Mouse (Mus musculus): Measurements from ENCODE around the gene Sema4b. TPM values are rescaled to one million over a fixed set of nuclear protein-coding genes. Genes with fewer than 3 reads are reported as not detected.

Gene Sema4b
- polyA plus RNA-seq, 1 experiment from 2014 or later = 27.0 TPM

- Histone ChIP-seq H3K4me2 (no peak overlapping the region), H3K36me3 (replicated peaks) (no peaks in the 10 kb centered on the region), H3K9me3 (no peaks in the 10 kb centered on the region), H3K27me3 (replicated peaks) (no peaks in the 10 kb centered on the region), H3K4me3 (no peak overlapping the region), H3K4me1 (no peaks in the 10 kb centered on the region), H3K9ac (no peak overlapping the region), H3K27ac (no peak overlapping the region)
- no peak for ATAC-seq (replicated peaks)
- WGBS = 94% methylated on average over 6 of the region's 6 CpGs
These were observed 7.3 kb upstream of the Sema4b start for GRCm38 (mm10) chr7:80179327-80179726.

GRCm38 (mm10) chr7:80179790-80180189 is 6.9 kb upstream of the Sema4b start:
- Histone ChIP-seq H3K27me3 (replicated peaks) (no peaks in the 10 kb centered on the region), H3K9me3 (no peaks in the 10 kb centered on the region), H3K4me3 (no peak overlapping the region), H3K9ac (no peak overlapping the region), H3K27ac (no peak overlapping the region), H3K4me2 (no peak overlapping the region), H3K36me3 (replicated peaks) (no peaks in the 10 kb centered on the region), H3K4me1 (no peaks in the 10 kb centered on the region)
- 86% methylated on average over 6 of the region's 6 CpGs for WGBS
- ATAC-seq (replicated peaks) = no peak

DNA sequence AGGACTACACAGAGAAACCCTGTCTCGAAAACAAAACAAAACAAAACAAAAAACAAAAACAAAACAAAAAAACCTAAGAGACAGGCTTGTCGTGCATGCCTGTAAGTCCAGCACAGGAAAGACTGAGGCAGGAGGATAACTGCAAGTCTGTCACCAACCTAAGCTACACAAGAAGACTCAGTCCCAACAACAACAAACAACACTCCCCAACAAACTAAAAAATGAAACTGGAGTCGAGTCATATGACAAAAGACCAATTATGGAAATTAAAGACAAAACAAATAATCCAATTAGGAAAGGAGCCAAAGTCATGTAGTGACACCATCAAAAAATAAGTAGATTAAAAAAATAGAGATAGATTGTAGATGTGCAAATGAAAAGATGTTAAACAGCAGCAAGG is 6.4 kb upstream of the Sema4b start:
- no peaks in the 10 kb centered on the region for H3K27me3 ChIP-seq (replicated peaks)
- no peaks in the 10 kb centered on the region for H3K9me3 ChIP-seq
- ATAC-seq (replicated peaks) = no peak
- no peak overlapping the region for H3K9ac ChIP-seq
- no peak overlapping the region for H3K27ac ChIP-seq
- no peaks in the 10 kb centered on the region for H3K4me1 ChIP-seq
- 73% methylated on average over 3 of the region's 3 CpGs for WGBS
- H3K4me3 ChIP-seq = no peak overlapping the region
- no peaks in the 10 kb centered on the region for H3K36me3 ChIP-seq (replicated peaks)
- H3K4me2 ChIP-seq = no peak overlapping the region

GRCm38 (mm10) chr7:80181078-80181477 is 5.6 kb upstream of the Sema4b start:
- Histone ChIP-seq H3K4me2 (no peak overlapping the region), H3K36me3 (replicated peaks) (no peaks in the 10 kb centered on the region), H3K27ac (no peak overlapping the region), H3K27me3 (replicated peaks) (no peaks in the 10 kb centered on the region), H3K9me3 (no peaks in the 10 kb centered on the region), H3K9ac (no peak overlapping the region), H3K4me1 (peaks cover 3% of the 10 kb centered on the region), H3K4me3 (no peak overlapping the region)
- WGBS = 89% methylated on average over 2 of the region's 2 CpGs
- no peak for ATAC-seq (replicated peaks)

DNA sequence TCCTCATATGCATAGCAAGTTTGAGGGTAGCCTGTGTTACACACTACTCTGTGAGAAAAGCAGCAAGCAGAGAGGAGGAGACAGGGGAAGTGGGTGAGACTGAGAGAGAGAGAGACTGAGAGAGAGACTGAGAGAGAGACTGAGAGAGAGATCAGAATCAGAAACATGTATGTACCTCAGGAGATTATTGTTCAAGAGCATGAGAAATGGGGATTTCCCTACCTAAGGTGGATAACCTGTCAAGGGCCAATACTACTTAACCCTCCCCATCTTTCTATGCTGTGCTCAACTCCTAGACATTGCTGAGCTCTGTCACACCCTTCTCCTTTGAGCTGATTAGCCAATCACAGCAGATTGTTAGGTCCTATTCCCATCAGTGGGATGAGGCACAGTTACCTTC is 4.5 kb upstream of the Sema4b start:
- Histone ChIP-seq H3K27ac (no peak overlapping the region), H3K9ac (no peak overlapping the region), H3K9me3 (no peaks in the 10 kb centered on the region), H3K4me2 (no peak overlapping the region), H3K4me3 (no peak overlapping the region), H3K27me3 (replicated peaks) (no peaks in the 10 kb centered on the region), H3K36me3 (replicated peaks) (no peaks in the 10 kb centered on the region), H3K4me1 (peaks cover 8% of the 10 kb centered on the region)
- ATAC-seq (replicated peaks) = no peak

- Histone ChIP-seq H3K4me1 (peaks cover 21% of the 10 kb centered on the region), H3K9me3 (no peaks in the 10 kb centered on the region), H3K27me3 (replicated peaks) (no peaks in the 10 kb centered on the region), H3K36me3 (replicated peaks) (no peaks in the 10 kb centered on the region), H3K9ac (no peak overlapping the region), H3K4me3 (no peak overlapping the region), H3K27ac (no peak overlapping the region), H3K4me2 (no peak overlapping the region)
- WGBS = 94% methylated on average over 1 of the region's 1 CpGs
- ATAC-seq (replicated peaks) = no peak
These were observed 3.2 kb upstream of the Sema4b start for GRCm38 (mm10) chr7:80183466-80183865.

DNA sequence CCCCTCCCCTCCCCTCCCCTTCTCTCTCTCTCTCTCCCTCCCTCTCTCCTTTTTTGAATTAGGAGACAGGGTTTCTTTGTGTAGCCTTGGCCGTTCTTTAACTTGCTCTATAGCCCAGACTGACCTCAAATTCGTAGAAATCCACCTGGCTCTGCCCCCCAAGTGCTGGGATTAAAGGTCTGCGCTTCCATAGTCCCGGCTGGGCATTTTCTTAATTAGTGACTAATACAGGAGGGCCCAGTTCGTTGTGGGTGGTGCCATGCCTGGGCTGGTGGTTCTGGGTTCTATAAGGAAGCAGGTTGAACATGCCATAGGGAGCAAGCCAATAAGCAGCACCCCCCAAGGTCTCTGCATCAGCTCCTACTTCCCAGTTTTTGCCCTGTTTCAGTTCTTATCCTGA is 2.7 kb upstream of the Sema4b start:
- ATAC-seq (replicated peaks) = no peak
- Histone ChIP-seq H3K9me3 (no peaks in the 10 kb centered on the region), H3K4me1 (peaks cover 26% of the 10 kb centered on the region), H3K27ac (no peak overlapping the region), H3K36me3 (replicated peaks) (no peaks in the 10 kb centered on the region), H3K9ac (no peak overlapping the region), H3K27me3 (replicated peaks) (no peaks in the 10 kb centered on the region), H3K4me2 (no peak overlapping the region), H3K4me3 (no peak overlapping the region)
- 55% methylated on average over 4 of the region's 5 CpGs for WGBS

DNA sequence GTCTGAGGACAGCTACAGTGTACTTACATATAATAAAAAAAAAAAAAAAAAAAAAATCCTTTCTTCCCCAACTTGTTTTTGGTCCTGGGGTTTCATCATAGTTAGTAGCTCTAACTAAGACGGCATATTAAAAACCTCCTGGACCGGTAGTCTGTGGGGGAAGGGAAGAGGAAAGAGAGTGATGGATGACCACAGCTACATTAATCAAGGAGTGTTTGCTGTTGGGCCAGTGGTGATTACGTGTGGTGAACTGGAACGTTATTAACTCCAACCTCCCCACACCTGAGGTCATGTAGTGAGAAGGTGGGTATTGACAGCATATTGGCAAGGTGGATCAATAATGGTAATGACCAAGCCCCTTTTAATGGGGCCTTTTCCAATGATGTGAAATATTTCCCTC is 2.1 kb upstream of the Sema4b start:
- no peak overlapping the region for H3K9ac ChIP-seq
- H3K4me3 ChIP-seq = no peak overlapping the region
- H3K9me3 ChIP-seq = no peaks in the 10 kb centered on the region
- no peak overlapping the region for H3K4me2 ChIP-seq
- H3K36me3 ChIP-seq (replicated peaks) = no peaks in the 10 kb centered on the region
- no peak overlapping the region for H3K27ac ChIP-seq
- WGBS = 82% methylated on average over 4 of the region's 4 CpGs
- H3K4me1 ChIP-seq = peaks cover 32% of the 10 kb centered on the region
- no peaks in the 10 kb centered on the region for H3K27me3 ChIP-seq (replicated peaks)
- no peak for ATAC-seq (replicated peaks)

DNA sequence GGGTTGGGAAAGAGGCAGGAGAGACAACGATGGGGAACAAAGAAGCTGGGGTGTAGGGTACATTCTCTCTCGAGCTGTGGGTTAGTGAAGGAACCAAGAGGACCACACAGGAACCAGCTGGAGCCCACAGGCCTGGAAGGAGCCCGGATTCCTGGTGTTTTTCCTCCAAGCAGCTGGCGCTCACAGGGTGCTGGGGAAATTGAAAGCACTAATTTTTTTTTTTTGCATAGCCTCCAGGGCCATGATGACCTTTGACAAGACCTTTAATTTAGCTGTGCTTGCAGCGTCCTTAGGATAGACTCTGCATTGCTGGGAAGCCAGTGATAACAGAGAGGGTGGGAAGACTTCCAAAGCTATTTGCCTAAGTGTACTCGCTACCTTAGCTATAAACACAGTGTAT is 1.7 kb upstream of the Sema4b start:
- H3K27me3 ChIP-seq (replicated peaks) = no peaks in the 10 kb centered on the region
- no peak overlapping the region for H3K4me2 ChIP-seq
- H3K36me3 ChIP-seq (replicated peaks) = no peaks in the 10 kb centered on the region
- no peak overlapping the region for H3K27ac ChIP-seq
- no peak overlapping the region for H3K9ac ChIP-seq
- peaks cover 34% of the 10 kb centered on the region for H3K4me1 ChIP-seq
- no peak for ATAC-seq (replicated peaks)
- H3K9me3 ChIP-seq = no peaks in the 10 kb centered on the region
- H3K4me3 ChIP-seq = no peak overlapping the region
- WGBS = 65% methylated on average over 6 of the region's 6 CpGs

- Histone ChIP-seq H3K36me3 (replicated peaks) (no peaks in the 10 kb centered on the region), H3K4me3 (peak overlapping the region; percentile 53), H3K9me3 (no peaks in the 10 kb centered on the region), H3K4me2 (peak overlapping the region; percentile 72), H3K27me3 (replicated peaks) (no peaks in the 10 kb centered on the region), H3K9ac (peak overlapping the region; percentile 50; the same call in 1 of the 2 replicates), H3K27ac (peak overlapping the region; percentile 84), H3K4me1 (peaks cover 34% of the 10 kb centered on the region)
- 22% methylated on average over 8 of the region's 8 CpGs for WGBS
- no peak for ATAC-seq (replicated peaks)
These were observed 620 bp upstream of the Sema4b start for GRCm38 (mm10) chr7:80186021-80186420.

- Histone ChIP-seq H3K4me1 (peaks cover 49% of the 10 kb centered on the region), H3K9ac (peak overlapping the region; percentile 50), H3K9me3 (no peaks in the 10 kb centered on the region), H3K27ac (peak overlapping the region; percentile 84), H3K4me2 (peak overlapping the region; percentile 72), H3K27me3 (replicated peaks) (no peaks in the 10 kb centered on the region), H3K4me3 (peak overlapping the region; percentile 53), H3K36me3 (replicated peaks) (no peaks in the 10 kb centered on the region)
- no peak; the same call in 1 of the 2 replicates for ATAC-seq (replicated peaks)
- 24% methylated on average over 12 of the region's 12 CpGs for WGBS
These were observed 860 bp downstream of the Sema4b start for GRCm38 (mm10) chr7:80187501-80187900.

- H3K27me3 ChIP-seq (replicated peaks) = no peaks in the 10 kb centered on the region
- H3K36me3 ChIP-seq (replicated peaks) = no peaks in the 10 kb centered on the region
- H3K9ac ChIP-seq = no peak overlapping the region
- no peak overlapping the region for H3K4me3 ChIP-seq
- H3K4me2 ChIP-seq = 0 out of 2 replicates have a peak overlapping the region, but pooled peaks have one; percentile 10
- peaks cover 58% of the 10 kb centered on the region for H3K4me1 ChIP-seq
- peak overlapping the region; percentile 55; the same call in 1 of the 2 replicates for H3K27ac ChIP-seq
- WGBS = 68% methylated on average over 2 of the region's 2 CpGs
- ATAC-seq (replicated peaks) = no peak
- H3K9me3 ChIP-seq = no peaks in the 10 kb centered on the region
These were observed 2.0 kb downstream of the Sema4b start for GRCm38 (mm10) chr7:80188579-80189125.

GRCm38 (mm10) chr7:80189147-80189933 is 2.7 kb downstream of the Sema4b start:
- no peak overlapping the region for H3K9ac ChIP-seq

More at GRCm38 (mm10) chr7:80189147-80189933, 2.7 kb downstream of the Sema4b start:
- Histone ChIP-seq H3K4me3 (no peak overlapping the region), H3K9me3 (no peaks in the 10 kb centered on the region), H3K27ac (peak overlapping the region; percentile 55), H3K36me3 (replicated peaks) (no peaks in the 10 kb centered on the region), H3K4me1 (peaks cover 65% of the 10 kb centered on the region), H3K27me3 (replicated peaks) (no peaks in the 10 kb centered on the region), H3K4me2 (0 out of 2 replicates have a peak overlapping the region, but pooled peaks have one; percentile 10)
- 43% methylated on average over 11 of the region's 11 CpGs for WGBS
- no peak for ATAC-seq (replicated peaks)
